Comparison of ENCODE assay signal across 20 mouse cellular contexts in the genomic region with DNA sequence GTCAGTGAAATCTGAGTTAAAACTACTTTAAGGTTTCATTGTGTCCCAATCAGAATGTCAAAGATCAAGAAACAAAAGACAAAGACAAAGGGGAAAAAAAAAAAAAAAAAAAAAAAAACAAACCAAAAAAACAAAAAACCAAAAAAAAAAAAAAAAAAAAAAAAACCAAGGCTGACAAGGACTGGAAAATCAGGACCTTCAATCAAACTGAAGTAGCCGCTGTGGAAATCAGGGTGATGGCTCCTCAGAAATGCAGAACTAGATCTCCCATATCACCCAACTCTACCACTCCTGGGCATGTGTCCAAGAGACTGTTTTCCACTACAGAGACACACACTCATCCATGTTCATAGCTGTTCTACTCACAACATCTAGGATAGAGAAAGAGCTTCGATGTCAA. TPM values are rescaled to one million over a fixed set of nuclear protein-coding genes. Genes with fewer than 3 reads are reported as not detected.
DNase-seq lines count a peak whose midpoint lies in the region; ATAC-seq and TF ChIP-seq lines count a peak whose summit lies in the region.
"Had no signal": no experiment of that assay in that cellular context is flagged by ENCODE, and none has a peak within 500 bp of the region (broad histone marks: within the 10 kb centered on the region; RNA-seq: fewer than 3 reads in every experiment).

No protein-coding gene starts in this region.

- WGBS in hindbrain, embryonic 10.5 days: 90% methylated on average over 2 of the region's 2 CpGs

- DNase-seq in CH12.LX (ENCODE audit: extremely low read depth) (no peak), MEL (ENCODE audit: low read depth, low spot score) (peak; percentile 2)
- no peak for DNase-seq in adrenal gland, adult 2 months
- no peak for DNase-seq in left cerebral cortex, postnatal 25 days (ENCODE audit: low spot score in 2 of 2)
- DNase-seq in hindbrain, embryonic 10.5 days (ENCODE audit: low spot score): no peak
- DNase-seq: adrenal gland, postnatal 10 days; adrenal gland, postnatal 25 days; cerebellum, adult 11-12 months; cerebellum, adult 2 months; cerebellum, adult 9-10 months; cerebellum, postnatal 14 days; cerebellum, postnatal 36 days had no signal

- TF ChIP-seq EP300 in CH12.LX (IDR thresholded peaks at IDR 0.05; ENCODE audit: low read length): no peak
- no peak for TF ChIP-seq EP300 in MEL (IDR thresholded peaks at IDR 0.05; ENCODE audit: low read depth in 1 of 2, low read length in 2 of 2)

- intact Hi-C loops in left cerebral cortex, postnatal 25 days (cut with DNase I): no loop called here

- H3K27ac ChIP-seq in CH12.LX (ENCODE audit: insufficient read depth, low read depth): no peak overlapping the region
- no peak overlapping the region for H3K27ac ChIP-seq in MEL (ENCODE audit: control insufficient read depth, low read depth, low read length)
- H3K27ac ChIP-seq in brown adipose tissue, adult 24 weeks (replicated peaks; ENCODE audit: low read depth, low read length): peak overlapping the region; percentile 20; the same call in 1 of the 2 replicates
- H3K27ac ChIP-seq in hindbrain, embryonic 10.5 days: no peak overlapping the region
- H3K27ac ChIP-seq: embryonic facial prominence, embryonic 10.5 days; embryonic facial prominence, embryonic 12.5 days; forebrain, embryonic 12.5 days had no signal

- dilution Hi-C loops in CH12.LX (cut with MboI; ENCODE audit: extremely low pct_ligation_motif_present, extremely low pct_unique_long_range_greater_than_20kb, low sequenced_read_pairs): no loop called here

- H3K9me3 ChIP-seq in CH12.LX (replicated peaks; ENCODE audit: low read length) (no peaks in the 10 kb centered on the region), MEL (replicated peaks; ENCODE audit: insufficient read depth, low read length) (no peaks in the 10 kb centered on the region)
- H3K9me3 ChIP-seq in hindbrain, embryonic 10.5 days: no peaks in the 10 kb centered on the region
- H3K9me3 ChIP-seq: embryonic facial prominence, embryonic 10.5 days; embryonic facial prominence, embryonic 12.5 days; forebrain, embryonic 12.5 days had no signal

- H3K36me3 ChIP-seq in CH12.LX (replicated peaks in 1 of 2; ENCODE audit: control insufficient read depth in 1 of 2, insufficient read depth in 1 of 2, low read length in 1 of 2): no peaks in the 10 kb centered on the region
- no peaks in the 10 kb centered on the region for H3K36me3 ChIP-seq in MEL (ENCODE audit: control insufficient read depth in 1 of 2, insufficient read depth in 2 of 2, low read length in 2 of 2)
- no peaks in the 10 kb centered on the region for H3K36me3 ChIP-seq in hindbrain, embryonic 10.5 days
- H3K36me3 ChIP-seq: embryonic facial prominence, embryonic 10.5 days; embryonic facial prominence, embryonic 12.5 days; forebrain, embryonic 12.5 days; G1E had no signal

- no peaks in the 10 kb centered on the region for H3K79me2 ChIP-seq in CH12.LX (replicated peaks; ENCODE audit: control insufficient read depth, extremely low read depth, insufficient read depth, poor library complexity, severe bottlenecking)
- H3K79me2 ChIP-seq in MEL (ENCODE audit: control insufficient read depth, insufficient read depth, low read length, poor library complexity): no peaks in the 10 kb centered on the region

- ATAC-seq in megakaryocyte progenitor cell, adult 5-6 weeks (replicated peaks; ENCODE audit: poor library complexity): peak; percentile 39; the same call in 1 of the 2 replicates
- ATAC-seq: forebrain, embryonic 14.5 days; forebrain, embryonic 16.5 days had no signal

- TF ChIP-seq POLR2A in CH12.LX (IDR thresholded peaks at IDR 0.05; ENCODE audit: low read depth, low read length): no peak
- no peak for TF ChIP-seq POLR2A in MEL (IDR thresholded peaks at IDR 0.05; ENCODE audit: control insufficient read depth in 1 of 2, insufficient read depth in 1 of 2, low read depth in 1 of 2, low read length in 2 of 2, poor library complexity in 1 of 2)

- no peaks in the 10 kb centered on the region for H3K27me3 ChIP-seq in CH12.LX (replicated peaks)
- no peaks in the 10 kb centered on the region for H3K27me3 ChIP-seq in MEL (ENCODE audit: control insufficient read depth in 1 of 2, insufficient read depth in 2 of 2, low read length in 2 of 2)
- H3K27me3 ChIP-seq in hindbrain, embryonic 10.5 days (ENCODE audit: insufficient read depth, poor library complexity, severe bottlenecking): no peaks in the 10 kb centered on the region
- H3K27me3 ChIP-seq: embryonic facial prominence, embryonic 12.5 days; forebrain, embryonic 12.5 days had no signal

- H3K4me1 ChIP-seq in CH12.LX (ENCODE audit: control insufficient read depth in 1 of 2, insufficient read depth in 2 of 2) (peaks cover 0 to 17% of the 10 kb centered on the region in 2 experiments; a peak in 2 of 4 replicates), MEL (ENCODE audit: control insufficient read depth in 1 of 2, insufficient read depth in 2 of 2, low read length in 2 of 2) (no peaks in the 10 kb centered on the region)
- H3K4me1 ChIP-seq in brown adipose tissue, adult 24 weeks (ENCODE audit: control insufficient read depth, insufficient read depth, insufficient read length, low read length): peaks cover 3% of the 10 kb centered on the region; the same call in 1 of the 2 replicates
- H3K4me1 ChIP-seq in hindbrain, embryonic 10.5 days (replicated peaks): no peaks in the 10 kb centered on the region
- H3K4me1 ChIP-seq: embryonic facial prominence, embryonic 10.5 days; embryonic facial prominence, embryonic 12.5 days; forebrain, embryonic 12.5 days had no signal

- H3K9ac ChIP-seq in CH12.LX (ENCODE audit: insufficient read depth, low read depth) (no peak overlapping the region), MEL (ENCODE audit: control insufficient read depth, low read depth, low read length, poor library complexity, severe bottlenecking) (no peak overlapping the region)
- H3K9ac ChIP-seq: embryonic facial prominence, embryonic 12.5 days; forebrain, embryonic 12.5 days had no signal

- no peak overlapping the region for H3K4me3 ChIP-seq in CH12.LX (replicated peaks in 1 of 3; ENCODE audit: low read depth in 2 of 3, low read length in 2 of 3, poor library complexity in 1 of 3)
- no peak overlapping the region for H3K4me3 ChIP-seq in MEL (ENCODE audit: control insufficient read depth in 1 of 2, insufficient read depth in 1 of 2, low read depth in 2 of 2, low read length in 2 of 2)
- no peak overlapping the region for H3K4me3 ChIP-seq in brown adipose tissue, adult 24 weeks (ENCODE audit: insufficient read depth, low read depth, low read length)
- no peak overlapping the region for H3K4me3 ChIP-seq in hindbrain, embryonic 10.5 days
- H3K4me3 ChIP-seq: embryonic facial prominence, embryonic 10.5 days; embryonic facial prominence, embryonic 12.5 days; forebrain, embryonic 12.5 days had no signal

- in situ Hi-C loops in CH12.LX (cut with MboI; ENCODE audit: low pct_ligation_motif_present, low pct_unique_long_range_greater_than_20kb, low sequenced_read_pairs): no loop called here

- TF ChIP-seq RAD21 in CH12.LX (IDR thresholded peaks at IDR 0.05; ENCODE audit: low read depth, low read length) (no peak), MEL (IDR thresholded peaks at IDR 0.05; ENCODE audit: low read depth, low read length) (no peak)

- H3K4me2 ChIP-seq in CH12.LX (ENCODE audit: insufficient read depth, low read depth, poor library complexity, severe bottlenecking): no peak overlapping the region
- H3K4me2 ChIP-seq: embryonic facial prominence, embryonic 12.5 days; forebrain, embryonic 12.5 days had no signal

- TF ChIP-seq CTCF in CH12.LX (conservative IDR thresholded peaks at IDR 0.05 in 1 of 2, IDR thresholded peaks at IDR 0.05 in 1 of 2; ENCODE audit: low read depth in 2 of 2, low read length in 2 of 2): no peak
- no peak for TF ChIP-seq CTCF in MEL (IDR thresholded peaks at IDR 0.05 in 2 of 3, conservative IDR thresholded peaks at IDR 0.05 in 1 of 3; ENCODE audit: control insufficient read depth in 1 of 3, insufficient read depth in 1 of 3, low read depth in 2 of 3, low read length in 3 of 3, poor library complexity in 1 of 3, severe bottlenecking in 1 of 3)

TF ChIP-seq in CH12.LX, 34 proteins besides CTCF, POLR2A, EP300 and RAD21:
- TF ChIP-seq UBTF (IDR thresholded peaks at IDR 0.05; ENCODE audit: low read depth, low read length) (no peak), ZNF384 (IDR thresholded peaks at IDR 0.05; ENCODE audit: low read depth, low read length) (peak; percentile 70)
TF ChIP-seq in CH12.LX: peak in this region for 1.

TF ChIP-seq in MEL, 35 proteins besides CTCF, POLR2A, EP300 and RAD21 (continues in another document):
- no peak for TF ChIP-seq MYC (IDR thresholded peaks at IDR 0.05; ENCODE audit: low read depth, low read length)
- TF ChIP-seq MYB (IDR thresholded peaks at IDR 0.05; ENCODE audit: low read depth, low read length): no peak
- no peak for TF ChIP-seq ZNF384 (IDR thresholded peaks at IDR 0.05; ENCODE audit: low read depth, low read length)
- no peak for TF ChIP-seq ETS1 (IDR thresholded peaks at IDR 0.05; ENCODE audit: low read depth, low read length)
- TF ChIP-seq KAT2A (conservative IDR thresholded peaks at IDR 0.05; ENCODE audit: low read depth, low read length): no peak
- no peak for TF ChIP-seq NELFE (IDR thresholded peaks at IDR 0.05; ENCODE audit: low read depth, low read length)
- no peak for TF ChIP-seq RCOR1 (IDR thresholded peaks at IDR 0.05; ENCODE audit: low read depth, low read length)
- no peak for TF ChIP-seq NRF1 (IDR thresholded peaks at IDR 0.05; ENCODE audit: insufficient read depth, low read depth, low read length, poor library complexity, severe bottlenecking)
- no peak for TF ChIP-seq TCF12 (IDR thresholded peaks at IDR 0.05; ENCODE audit: low read depth, low read length)
- no peak for TF ChIP-seq UBTF (IDR thresholded peaks at IDR 0.05; ENCODE audit: borderline replicate concordance, insufficient read depth, low read depth, low read length)
- TF ChIP-seq E2F4 (IDR thresholded peaks at IDR 0.05; ENCODE audit: borderline replicate concordance, low read depth, low read length): no peak
- TF ChIP-seq SMC3 (IDR thresholded peaks at IDR 0.05; ENCODE audit: low read depth, low read length): no peak

RNA-seq across cellular contexts. Expression of gene Grb14, which starts 29.0 kb away (rescaled TPM):
- total RNA-seq in CH12.LX (2012; rRNA removed) (0.38 and 0.85 TPM in 2 replicates), CH12.LX (2014; rRNA removed) (0.69 and 0.74 TPM in 2 replicates), MEL (2012; rRNA removed) (not detected in 2 replicates)
- polyA plus RNA-seq in CH12.LX (2012; ENCODE audit: insufficient read length, low read depth) (0.61 and 0.86 TPM in 2 replicates), MEL (2012; ENCODE audit: insufficient read depth in 1 of 2, insufficient read length in 2 of 2, low read depth in 1 of 2, low replicate concordance in 2 of 2, missing spikeins in 1 of 2) (not detected)
- 108 and 155 TPM in 2 replicates for polyA plus RNA-seq in brown adipose tissue, adult 24 weeks (2012; ENCODE audit: insufficient read depth, insufficient read length, missing spikeins)
- total RNA-seq in megakaryocyte progenitor cell, adult 5-6 weeks (2015): 4.8 and 6.0 TPM in 2 replicates
- total RNA-seq in megakaryocyte progenitor cell, adult 5-6 weeks (2017): 1.4 and 4.1 TPM in 2 replicates
- 10 to 100 TPM; 20.1 to 50.6 TPM for total RNA-seq in adrenal gland, adult 2 months (2021)
- 7.8 and 9.2 TPM in 2 replicates for polyA plus RNA-seq in adrenal gland, adult 2 months (2012; rRNA removed)
- 10 to 100 TPM; 23.1 to 25.4 TPM for total RNA-seq in left cerebral cortex, postnatal 25 days (2021)
- 5.3 and 6.8 TPM in 2 replicates for polyA plus RNA-seq in hindbrain, embryonic 10.5 days (2016; fragmentation: Nextera tagmentation; extraction: Ambion mirVana)
- polyA plus RNA-seq: G1E had no signal

Comparison
In these comparisons a context has a peak if more than half of its experiments do, and no peak if none do; other contexts are left out.
1. Of the 35 proteins assayed by ChIP-seq in both MEL and CH12.LX: peak only in MEL: none; only in CH12.LX: ZNF384; in both: none; in neither: 34.